Mouse (Mus musculus): Measurements from ENCODE around the gene Prkg1. TPM values are rescaled to one million over a fixed set of nuclear protein-coding genes. Genes with fewer than 3 reads are reported as not detected.

The Prkg1 gene
- polyA plus RNA-seq, 1 experiment from 2014 or later = 7.1 TPM

DNA sequence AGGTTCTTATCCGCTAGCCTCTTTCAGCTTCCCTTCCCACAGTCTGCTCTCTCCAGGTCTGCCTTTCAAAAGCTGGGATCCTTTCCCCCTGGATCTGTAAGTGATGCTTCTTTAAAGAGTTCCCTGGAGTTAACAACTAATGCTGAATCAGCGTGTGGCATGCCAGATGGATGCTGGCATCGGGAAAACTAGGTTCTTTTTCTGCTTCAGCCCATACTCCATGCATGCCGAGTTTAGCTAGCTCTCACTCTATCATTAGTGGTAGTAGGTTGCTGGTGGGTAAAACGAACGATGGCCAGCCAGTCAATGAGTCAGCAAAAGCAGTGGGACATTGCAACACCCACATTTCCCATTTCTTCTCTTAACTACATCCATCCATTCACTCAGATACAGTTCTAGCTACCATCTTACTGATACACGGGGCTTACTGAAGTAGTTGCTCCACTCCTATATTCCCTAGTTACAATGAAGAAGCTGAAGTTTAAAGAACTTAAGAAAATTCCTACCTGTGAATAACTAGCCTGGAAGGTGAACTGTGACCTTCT lies 935.5 kb downstream of the Prkg1 start:
- WGBS = 87% methylated on average over 7 of the region's 7 CpGs
- no peak for ATAC-seq (replicated peaks; ENCODE audit: insufficient number of reproducible peaks, low FRiP score, low TSS enrichment, low read depth)

DNA sequence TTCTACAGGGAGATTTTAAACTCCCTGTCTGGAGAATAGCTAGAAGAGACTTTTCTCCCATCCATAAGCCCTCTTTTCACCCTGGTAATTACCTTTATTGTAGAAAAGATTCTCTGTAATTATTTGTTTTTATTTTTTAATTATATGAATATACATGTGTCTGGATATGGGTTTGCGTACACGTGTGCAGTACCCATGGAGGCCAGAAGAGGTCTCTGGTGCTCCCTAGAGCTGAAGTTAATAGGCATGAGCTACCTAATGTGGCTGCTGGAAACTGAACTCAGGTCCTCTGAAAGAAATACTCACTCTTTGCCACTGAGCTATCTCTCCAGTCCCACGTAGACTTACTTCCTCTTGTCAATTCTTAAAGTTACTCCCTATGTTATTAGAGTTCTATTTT lies 937.0 kb downstream of the Prkg1 start:
- H3K9me3 ChIP-seq (replicated peaks; ENCODE audit: control insufficient read depth, low read length) = no peaks in the 10 kb centered on the region
- no peak overlapping the region for H3K9ac ChIP-seq (replicated peaks; ENCODE audit: low read length)
- no peaks in the 10 kb centered on the region for H3K36me3 ChIP-seq (replicated peaks; ENCODE audit: control insufficient read depth, insufficient read depth, low read depth, low read length)
- no peaks in the 10 kb centered on the region for H3K27me3 ChIP-seq (ENCODE audit: control insufficient read depth, insufficient read depth, low read length)
- 85% methylated on average over 3 of the region's 3 CpGs for WGBS
- no peak for ATAC-seq (replicated peaks; ENCODE audit: insufficient number of reproducible peaks, low FRiP score, low TSS enrichment, low read depth)
- H3K4me3 ChIP-seq (ENCODE audit: low read depth, low read length) = no peak overlapping the region
- H3K27ac ChIP-seq (replicated peaks; ENCODE audit: low read depth, low read length) = no peak overlapping the region
- H3K4me1 ChIP-seq (ENCODE audit: control insufficient read depth, insufficient read depth, low read length) = no peaks in the 10 kb centered on the region
- no peak for DNase-seq (ENCODE audit: low spot score)
- no peak overlapping the region for H3K4me2 ChIP-seq (ENCODE audit: low read depth, low read length)

More for the DNA sequence above, 935.5 kb downstream of the Prkg1 start:
- no peak overlapping the region for H3K4me3 ChIP-seq (ENCODE audit: low read depth, low read length)
- DNase-seq (ENCODE audit: low spot score) = no peak
- H3K9me3 ChIP-seq (replicated peaks; ENCODE audit: control insufficient read depth, low read length) = no peaks in the 10 kb centered on the region
- no peaks in the 10 kb centered on the region for H3K4me1 ChIP-seq (ENCODE audit: control insufficient read depth, insufficient read depth, low read length)
- H3K4me2 ChIP-seq (ENCODE audit: low read depth, low read length) = no peak overlapping the region
- no peak overlapping the region for H3K9ac ChIP-seq (replicated peaks; ENCODE audit: low read length)
- H3K27me3 ChIP-seq (ENCODE audit: control insufficient read depth, insufficient read depth, low read length) = no peaks in the 10 kb centered on the region
- no peak overlapping the region for H3K27ac ChIP-seq (replicated peaks; ENCODE audit: low read depth, low read length)
- H3K36me3 ChIP-seq (replicated peaks; ENCODE audit: control insufficient read depth, insufficient read depth, low read depth, low read length) = no peaks in the 10 kb centered on the region

DNA sequence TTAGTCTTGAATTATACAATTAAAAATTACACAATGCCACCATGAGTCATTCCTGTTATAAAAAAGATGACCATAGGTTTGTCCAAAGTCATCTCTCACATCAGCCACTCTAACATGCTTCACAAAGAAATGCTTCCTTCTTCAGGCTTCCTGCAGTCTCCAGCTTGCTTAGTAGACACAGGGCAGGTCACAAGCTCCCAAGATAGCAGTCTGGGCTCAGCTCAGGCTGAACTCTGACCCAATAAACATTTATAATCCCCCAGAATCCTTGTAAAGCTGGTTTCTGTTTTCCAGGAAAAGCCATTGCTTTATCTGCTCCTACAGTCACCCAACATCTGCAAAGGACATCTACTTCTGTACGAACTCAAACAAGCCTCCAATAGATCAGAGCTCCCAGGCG lies 938.7 kb downstream of the Prkg1 start:
- Histone ChIP-seq H3K4me2 (ENCODE audit: low read depth, low read length) (no peak overlapping the region), H3K4me3 (ENCODE audit: low read depth, low read length) (no peak overlapping the region), H3K9me3 (replicated peaks; ENCODE audit: control insufficient read depth, low read length) (no peaks in the 10 kb centered on the region), H3K9ac (replicated peaks; ENCODE audit: low read length) (no peak overlapping the region), H3K4me1 (ENCODE audit: control insufficient read depth, insufficient read depth, low read length) (no peaks in the 10 kb centered on the region), H3K36me3 (replicated peaks; ENCODE audit: control insufficient read depth, insufficient read depth, low read depth, low read length) (no peaks in the 10 kb centered on the region), H3K27me3 (ENCODE audit: control insufficient read depth, insufficient read depth, low read length) (no peaks in the 10 kb centered on the region), H3K27ac (replicated peaks; ENCODE audit: low read depth, low read length) (no peak overlapping the region)
- 65% methylated on average over 2 of the region's 2 CpGs for WGBS
- no peak for DNase-seq (ENCODE audit: low spot score)
- no peak for ATAC-seq (replicated peaks; ENCODE audit: insufficient number of reproducible peaks, low FRiP score, low TSS enrichment, low read depth)

DNA sequence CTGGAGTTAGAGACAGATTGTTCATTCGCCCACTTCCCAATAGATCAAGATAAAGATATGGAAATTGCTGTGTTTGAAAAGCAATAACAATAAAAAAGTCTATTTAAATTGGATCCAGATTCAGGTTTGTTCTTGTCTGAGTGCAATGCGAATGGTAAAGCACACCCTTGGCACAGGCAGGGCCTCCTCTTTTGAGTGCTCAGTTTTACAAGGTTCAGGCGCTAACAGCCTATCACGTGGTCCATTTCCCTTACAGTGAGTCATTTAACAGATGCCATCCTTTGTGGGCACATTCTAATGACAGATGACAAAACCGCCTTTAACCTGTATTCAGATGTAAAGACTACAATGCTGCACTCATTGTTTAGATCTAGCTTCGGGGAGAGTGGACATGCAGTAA lies 949.2 kb downstream of the Prkg1 start:
- H3K36me3 ChIP-seq (replicated peaks; ENCODE audit: control insufficient read depth, insufficient read depth, low read depth, low read length) = no peaks in the 10 kb centered on the region
- H3K4me3 ChIP-seq (ENCODE audit: low read depth, low read length) = no peak overlapping the region
- no peak overlapping the region for H3K27ac ChIP-seq (replicated peaks; ENCODE audit: low read depth, low read length)
- no peak for DNase-seq (ENCODE audit: low spot score)
- 75% methylated on average over 6 of the region's 6 CpGs for WGBS
- H3K4me1 ChIP-seq (ENCODE audit: control insufficient read depth, insufficient read depth, low read length) = no peaks in the 10 kb centered on the region
- H3K4me2 ChIP-seq (ENCODE audit: low read depth, low read length) = no peak overlapping the region
- no peaks in the 10 kb centered on the region for H3K27me3 ChIP-seq (ENCODE audit: control insufficient read depth, insufficient read depth, low read length)
- no peak overlapping the region for H3K9ac ChIP-seq (replicated peaks; ENCODE audit: low read length)
- ATAC-seq (replicated peaks; ENCODE audit: insufficient number of reproducible peaks, low FRiP score, low TSS enrichment, low read depth) = no peak
- no peaks in the 10 kb centered on the region for H3K9me3 ChIP-seq (replicated peaks; ENCODE audit: control insufficient read depth, low read length)

DNA sequence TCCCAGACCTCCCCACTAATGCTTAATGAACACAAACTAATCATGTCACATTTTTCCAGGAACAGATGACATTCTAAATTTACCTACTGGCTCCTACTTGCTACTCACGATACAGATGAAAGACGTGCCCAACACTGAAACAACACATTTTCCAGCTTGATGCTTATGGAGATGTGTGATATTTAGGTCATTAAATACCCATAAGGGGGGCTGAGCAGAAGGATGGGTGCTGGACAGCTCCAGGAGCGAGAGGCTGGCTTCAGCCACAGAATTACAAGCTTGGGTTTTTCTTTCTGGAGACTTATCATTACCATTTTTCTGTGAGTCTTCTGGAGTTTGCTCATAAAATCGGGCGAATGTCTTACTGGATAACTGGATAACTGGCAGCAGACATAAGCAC lies 958.6 kb downstream of the Prkg1 start:
- no peaks in the 10 kb centered on the region for H3K27me3 ChIP-seq (ENCODE audit: control insufficient read depth, insufficient read depth, low read length)
- H3K9me3 ChIP-seq (replicated peaks; ENCODE audit: control insufficient read depth, low read length) = no peaks in the 10 kb centered on the region
- no peak overlapping the region for H3K4me3 ChIP-seq (ENCODE audit: low read depth, low read length)
- no peaks in the 10 kb centered on the region for H3K36me3 ChIP-seq (replicated peaks; ENCODE audit: control insufficient read depth, insufficient read depth, low read depth, low read length)
- no peak overlapping the region for H3K9ac ChIP-seq (replicated peaks; ENCODE audit: low read length)
- peak; percentile 10 for DNase-seq (ENCODE audit: low spot score)
- no peak for ATAC-seq (replicated peaks; ENCODE audit: insufficient number of reproducible peaks, low FRiP score, low TSS enrichment, low read depth)
- no peaks in the 10 kb centered on the region for H3K4me1 ChIP-seq (ENCODE audit: control insufficient read depth, insufficient read depth, low read length)
- no peak overlapping the region for H3K4me2 ChIP-seq (ENCODE audit: low read depth, low read length)
- WGBS = 82% methylated on average over 5 of the region's 5 CpGs
- H3K27ac ChIP-seq (replicated peaks; ENCODE audit: low read depth, low read length) = no peak overlapping the region

DNA sequence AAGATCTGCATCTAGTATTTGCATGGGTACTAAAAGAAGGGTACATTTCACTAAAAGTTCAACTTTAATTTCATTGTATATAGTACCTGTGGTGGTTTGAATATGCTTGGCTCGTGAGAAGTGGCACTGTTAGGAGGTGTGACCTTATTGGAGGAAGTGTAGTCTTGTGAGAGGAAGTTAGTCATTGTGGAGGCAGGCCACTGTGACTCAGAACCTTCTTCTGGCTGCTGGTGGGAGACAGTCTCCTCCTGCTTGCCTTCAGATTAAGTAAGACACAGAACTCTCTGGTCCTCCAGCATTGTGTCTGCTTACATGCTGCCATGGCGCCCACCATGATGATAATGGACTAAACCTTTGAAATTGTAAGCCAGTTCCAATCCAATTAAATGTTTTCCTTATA lies 984.0 kb downstream of the Prkg1 start:
- no peak for DNase-seq (ENCODE audit: low spot score)
- WGBS = 71% methylated on average over 2 of the region's 2 CpGs

DNA sequence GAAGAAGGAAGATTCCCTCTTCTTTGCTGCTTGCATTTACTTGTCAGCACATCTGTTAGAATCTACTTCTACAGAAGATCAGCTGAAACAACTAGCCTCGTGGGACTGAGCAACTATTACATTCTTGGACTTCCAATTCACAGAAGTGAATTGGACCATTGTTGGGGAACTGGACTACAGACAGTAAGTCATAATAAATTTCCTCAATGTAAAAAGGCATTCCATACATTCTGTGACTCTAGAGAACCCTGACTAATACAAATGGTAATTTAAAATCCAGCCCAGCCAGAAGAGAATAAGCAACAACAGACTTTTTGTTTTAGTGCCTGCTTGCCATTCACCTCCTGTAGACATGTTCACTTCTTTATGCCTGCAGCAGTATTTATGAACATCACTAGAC lies 996.5 kb downstream of the Prkg1 start:
- H3K27me3 ChIP-seq (ENCODE audit: control insufficient read depth, insufficient read depth, low read length) = no peaks in the 10 kb centered on the region
- H3K27ac ChIP-seq (replicated peaks; ENCODE audit: low read depth, low read length) = no peak overlapping the region
- no peak overlapping the region for H3K4me2 ChIP-seq (ENCODE audit: low read depth, low read length)
- H3K9ac ChIP-seq (replicated peaks; ENCODE audit: low read length) = no peak overlapping the region
- H3K4me3 ChIP-seq (ENCODE audit: low read depth, low read length) = no peak overlapping the region
- DNase-seq (ENCODE audit: low spot score) = no peak
- H3K36me3 ChIP-seq (replicated peaks; ENCODE audit: control insufficient read depth, insufficient read depth, low read depth, low read length) = no peaks in the 10 kb centered on the region
- no peak for ATAC-seq (replicated peaks; ENCODE audit: insufficient number of reproducible peaks, low FRiP score, low TSS enrichment, low read depth)
- 24% methylated on average over 1 of the region's 1 CpGs for WGBS
- H3K4me1 ChIP-seq (ENCODE audit: control insufficient read depth, insufficient read depth, low read length) = no peaks in the 10 kb centered on the region
- H3K9me3 ChIP-seq (replicated peaks; ENCODE audit: control insufficient read depth, low read length) = no peaks in the 10 kb centered on the region

More for the DNA sequence above, 984.0 kb downstream of the Prkg1 start:
- no peaks in the 10 kb centered on the region for H3K4me1 ChIP-seq (ENCODE audit: control insufficient read depth, insufficient read depth, low read length)
- no peak overlapping the region for H3K27ac ChIP-seq (replicated peaks; ENCODE audit: low read depth, low read length)
- no peak for ATAC-seq (replicated peaks; ENCODE audit: insufficient number of reproducible peaks, low FRiP score, low TSS enrichment, low read depth)
- no peak overlapping the region for H3K4me3 ChIP-seq (ENCODE audit: low read depth, low read length)
- no peaks in the 10 kb centered on the region for H3K9me3 ChIP-seq (replicated peaks; ENCODE audit: control insufficient read depth, low read length)
- no peaks in the 10 kb centered on the region for H3K36me3 ChIP-seq (replicated peaks; ENCODE audit: control insufficient read depth, insufficient read depth, low read depth, low read length)
- no peaks in the 10 kb centered on the region for H3K27me3 ChIP-seq (ENCODE audit: control insufficient read depth, insufficient read depth, low read length)
- no peak overlapping the region for H3K4me2 ChIP-seq (ENCODE audit: low read depth, low read length)
- no peak overlapping the region for H3K9ac ChIP-seq (replicated peaks; ENCODE audit: low read length)

DNA sequence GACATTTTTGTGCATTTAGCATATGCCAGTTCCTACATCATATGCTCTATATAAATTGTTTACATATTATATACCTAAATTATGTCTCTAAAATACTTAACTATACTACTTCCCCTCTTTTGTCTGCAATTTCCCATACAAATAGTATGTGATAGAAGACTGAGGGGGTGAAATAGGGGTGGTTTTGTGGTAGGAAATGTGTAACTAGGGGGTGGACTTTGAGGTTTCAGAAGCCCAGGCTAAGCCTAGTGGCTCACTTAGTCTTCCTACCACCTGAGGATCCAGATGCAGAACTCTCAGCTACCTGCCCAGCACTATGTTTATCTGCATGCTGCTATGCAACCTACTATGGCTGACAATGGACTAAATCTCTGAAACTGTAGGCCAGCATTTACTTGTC lies 1020.4 kb downstream of the Prkg1 start:
- no peak overlapping the region for H3K4me2 ChIP-seq (ENCODE audit: low read depth, low read length)
- H3K4me1 ChIP-seq (ENCODE audit: control insufficient read depth, insufficient read depth, low read length) = no peaks in the 10 kb centered on the region
- no peak overlapping the region for H3K9ac ChIP-seq (replicated peaks; ENCODE audit: low read length)
- no peaks in the 10 kb centered on the region for H3K27me3 ChIP-seq (ENCODE audit: control insufficient read depth, insufficient read depth, low read length)
- no peak overlapping the region for H3K4me3 ChIP-seq (ENCODE audit: low read depth, low read length)
- no peak overlapping the region for H3K27ac ChIP-seq (replicated peaks; ENCODE audit: low read depth, low read length)
- DNase-seq (ENCODE audit: low spot score) (no peak), ATAC-seq (replicated peaks; ENCODE audit: insufficient number of reproducible peaks, low FRiP score, low TSS enrichment, low read depth) (no peak)
- H3K36me3 ChIP-seq (replicated peaks; ENCODE audit: control insufficient read depth, insufficient read depth, low read depth, low read length) = no peaks in the 10 kb centered on the region
- H3K9me3 ChIP-seq (replicated peaks; ENCODE audit: control insufficient read depth, low read length) = no peaks in the 10 kb centered on the region
